Mouse (Mus musculus) 3134 (cell line): ENCODE results near the gene Gpr12.
"Not testable (repeated sequence)": the region's sequence is repeated elsewhere in the genome, so short reads cannot be mapped to it uniquely, and the experiment has no call there.

Experiments used
- DNase-seq: peaks from one replicate; pipeline ENCODE4 v3.0.0-alpha.2; 2011; ENCODE audit warnings: low spot score; ENCODE audit not compliant: insufficient read length; ENCODE audit errors: extremely low read depth

Gene Gpr12

GRCm38 (mm10) chr5:146584478-146585306 lies at the start of gene Gpr12:
Gpr12 (minus strand) TSS chr5:146585239.
- DNase-seq: no peak

GRCm38 (mm10) chr5:146631602-146632001 lies 46.6 kb upstream of the Gpr12 start:
- DNase-seq: no peak

- no peak for DNase-seq
These were observed 45.9 kb upstream of the Gpr12 start for GRCm38 (mm10) chr5:146630961-146631360.

GRCm38 (mm10) chr5:146629636-146630035 lies 44.6 kb upstream of the Gpr12 start:
- DNase-seq: no peak

GRCm38 (mm10) chr5:146628804-146629203 lies 43.8 kb upstream of the Gpr12 start:
- peak; percentile 53 for DNase-seq

GRCm38 (mm10) chr5:146627901-146628300 lies 42.9 kb upstream of the Gpr12 start:
- DNase-seq: no peak

GRCm38 (mm10) chr5:146625635-146626311 lies 40.7 kb upstream of the Gpr12 start:
- no peak for DNase-seq

- DNase-seq: no peak
These were observed 26.8 kb upstream of the Gpr12 start for GRCm38 (mm10) chr5:146611830-146612229.

- DNase-seq: no peak
These were observed 26.0 kb upstream of the Gpr12 start for GRCm38 (mm10) chr5:146611009-146611408.

- no peak for DNase-seq
These were observed 24.6 kb upstream of the Gpr12 start for GRCm38 (mm10) chr5:146609646-146610045.

GRCm38 (mm10) chr5:146607816-146608215 lies 22.8 kb upstream of the Gpr12 start:
- DNase-seq: no peak

- DNase-seq: no peak
These were observed 21.9 kb upstream of the Gpr12 start for GRCm38 (mm10) chr5:146606895-146607294.

GRCm38 (mm10) chr5:146606221-146606620 lies 21.2 kb upstream of the Gpr12 start:
- DNase-seq: no peak

- DNase-seq: no peak
These were observed 14.9 kb upstream of the Gpr12 start for GRCm38 (mm10) chr5:146599970-146600369.

- DNase-seq: not testable (repeated sequence)
These were observed 14.2 kb upstream of the Gpr12 start for GRCm38 (mm10) chr5:146599216-146599615.

GRCm38 (mm10) chr5:146598215-146599119 lies 13.4 kb upstream of the Gpr12 start:
- DNase-seq: no peak

- no peak for DNase-seq
These were observed 12.4 kb upstream of the Gpr12 start for GRCm38 (mm10) chr5:146597503-146597874.

- DNase-seq: no peak
These were observed 11.8 kb upstream of the Gpr12 start for GRCm38 (mm10) chr5:146596612-146597502.

GRCm38 (mm10) chr5:146592580-146592979 lies 7.5 kb upstream of the Gpr12 start:
- DNase-seq: no peak

- DNase-seq: no peak
These were observed 6.6 kb upstream of the Gpr12 start for GRCm38 (mm10) chr5:146591636-146592035.
